Mouse (Mus musculus) embryonic facial prominence, embryonic 10.5 days (tissue): ENCODE data around the gene Msmb. TPM values are rescaled to one million over a fixed set of nuclear protein-coding genes. Genes with fewer than 3 reads are reported as not detected.
"Not testable (repeated sequence)": the region's sequence is repeated elsewhere in the genome, so short reads cannot be mapped to it uniquely, and the experiment has no call there.

Experiments
- DNase-seq: peaks from one replicate; pipeline ENCODE4 v3.0.0-alpha.2; 2017; ENCODE audit warnings: low spot score
- H3K27ac ChIP-seq: fragments of 300-500 bp; sonication (generic); replicated peaks from 2 replicates; pipeline ENCODE4 v1.5.1; 2016; ENCODE audit warnings: mild to moderate bottlenecking
- H3K27me3 ChIP-seq: fragments of 300-500 bp; sonication (generic); replicated peaks from 2 replicates; pipeline ENCODE4 v1.6.1; 2016; ENCODE audit warnings: low read depth, mild to moderate bottlenecking; ENCODE audit not compliant: poor library complexity, severe bottlenecking
- H3K36me3 ChIP-seq: fragments of 300-500 bp; sonication (generic); replicated peaks from 2 replicates; pipeline ENCODE4 v1.6.1; 2016; ENCODE audit warnings: mild to moderate bottlenecking, moderate library complexity
- H3K4me1 ChIP-seq: fragments of 300-500 bp; sonication (generic); 2 replicates; pipeline ENCODE4 v1.6.1; 2016
- H3K4me3 ChIP-seq: fragments of 300-500 bp; sonication (generic); 2 replicates; pipeline ENCODE4 v1.5.1; 2016; ENCODE audit warnings: mild to moderate bottlenecking, moderate library complexity
- H3K9me3 ChIP-seq: fragments of 300-500 bp; sonication (generic); 2 replicates; pipeline ENCODE4 v1.6.1; 2016; ENCODE audit warnings: mild to moderate bottlenecking
- WGBS: fragments of 180-500 bp; shearing (Covaris S2); methylation state at CpG from one replicate; pipeline ENCODE4 v1.1.7; 2016; 5-methylcytosine and 5-hydroxymethylcytosine counted together
- polyA plus RNA-seq: library from polyadenylated mRNA; unstranded; fragments of >200 nt; fragmentation: Nextera tagmentation; extraction: Ambion mirVana; gene quantifications from 2 replicates; pipeline ENCODE4 v1.2.1, GENCODE M21; 2016

The Msmb gene
- polyA plus RNA-seq, 1 experiment from 2014 or later, result not detected

DNA sequence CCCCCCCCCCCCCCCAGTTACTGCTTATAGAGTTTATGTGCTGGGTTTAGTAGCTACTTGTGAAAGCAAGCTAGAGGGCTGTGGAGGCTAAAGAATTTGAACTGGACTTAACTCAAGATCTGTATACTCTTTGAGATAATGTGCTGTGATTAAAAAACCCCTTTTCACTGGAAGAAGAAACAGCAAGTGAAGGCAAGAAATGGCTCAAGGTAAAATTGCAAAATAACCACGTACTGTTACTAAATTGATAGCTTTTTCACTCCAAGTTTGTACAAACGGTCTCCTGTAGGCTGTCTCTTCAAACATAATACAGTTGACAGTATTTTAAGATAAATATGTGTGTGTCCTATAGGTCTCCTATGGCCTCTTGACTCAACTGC is 24.2 kb downstream of the Msmb start:
- no peaks in the 10 kb centered on the region for H3K27me3 ChIP-seq
- H3K9me3 ChIP-seq, result no peaks in the 10 kb centered on the region
- peaks cover 3% of the 10 kb centered on the region for H3K36me3 ChIP-seq
- peaks cover 25% of the 10 kb centered on the region for H3K4me1 ChIP-seq
- H3K4me3 ChIP-seq, result peak overlapping the region; percentile 70
- DNase-seq, result no peak
- 70% methylated on average over 2 of the region's 2 CpGs for WGBS
- H3K27ac ChIP-seq, result no peak overlapping the region

DNA sequence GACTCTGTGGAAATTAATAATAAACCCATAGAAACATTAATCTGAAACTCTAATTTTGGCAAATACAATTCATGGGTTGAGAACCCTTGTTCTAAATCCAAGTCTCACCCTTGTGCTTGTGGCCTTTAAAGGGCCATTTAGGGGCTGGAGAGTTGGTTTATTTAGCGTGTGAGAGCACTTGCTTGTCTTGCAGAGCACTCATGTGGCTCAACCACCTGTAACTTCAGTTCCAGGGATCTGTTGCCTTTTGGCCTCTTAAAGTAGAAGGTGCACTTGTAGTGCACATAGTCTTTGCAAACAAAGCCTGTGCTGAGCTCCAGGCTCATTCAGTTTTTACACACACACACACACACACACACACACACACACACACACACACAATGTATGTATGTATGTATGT is 25.0 kb downstream of the Msmb start:
- no peak overlapping the region for H3K27ac ChIP-seq
- peaks cover 9% of the 10 kb centered on the region for H3K36me3 ChIP-seq
- peak overlapping the region; percentile 70; the same call in 1 of the 2 replicates for H3K4me3 ChIP-seq
- DNase-seq, result no peak
- WGBS, result 89% methylated on average over 1 of the region's 1 CpGs
- H3K4me1 ChIP-seq, result peaks cover 19% of the 10 kb centered on the region
- H3K27me3 ChIP-seq, result no peaks in the 10 kb centered on the region
- H3K9me3 ChIP-seq, result no peaks in the 10 kb centered on the region

DNA sequence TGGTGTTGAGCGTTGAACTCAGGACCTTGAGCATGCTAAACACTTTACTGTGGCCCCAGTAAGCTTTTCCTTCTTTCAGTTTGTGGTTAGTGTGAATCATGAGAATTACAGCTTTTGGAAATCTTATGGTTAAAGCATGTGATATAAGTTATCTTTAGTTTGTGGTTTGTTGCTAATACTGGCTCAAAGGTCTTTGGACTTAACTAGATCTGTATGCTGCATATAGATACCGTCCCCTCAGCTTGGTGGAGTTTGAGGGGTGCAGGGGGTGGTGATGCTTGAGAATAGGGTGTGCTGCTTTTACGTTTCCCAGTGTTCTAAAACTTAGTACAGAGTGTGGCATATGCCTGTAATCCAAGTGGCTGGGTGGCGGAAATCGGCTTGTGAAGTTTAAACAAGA is 25.5 kb downstream of the Msmb start:
- H3K27me3 ChIP-seq, result no peaks in the 10 kb centered on the region
- no peak overlapping the region for H3K27ac ChIP-seq
- DNase-seq, result no peak
- peaks cover 19% of the 10 kb centered on the region for H3K4me1 ChIP-seq
- 91% methylated on average over 5 of the region's 5 CpGs for WGBS
- H3K4me3 ChIP-seq, result 0 out of 2 replicates have a peak overlapping the region, but pooled peaks have one; percentile 70
- peaks cover 13% of the 10 kb centered on the region for H3K36me3 ChIP-seq
- no peaks in the 10 kb centered on the region for H3K9me3 ChIP-seq

DNA sequence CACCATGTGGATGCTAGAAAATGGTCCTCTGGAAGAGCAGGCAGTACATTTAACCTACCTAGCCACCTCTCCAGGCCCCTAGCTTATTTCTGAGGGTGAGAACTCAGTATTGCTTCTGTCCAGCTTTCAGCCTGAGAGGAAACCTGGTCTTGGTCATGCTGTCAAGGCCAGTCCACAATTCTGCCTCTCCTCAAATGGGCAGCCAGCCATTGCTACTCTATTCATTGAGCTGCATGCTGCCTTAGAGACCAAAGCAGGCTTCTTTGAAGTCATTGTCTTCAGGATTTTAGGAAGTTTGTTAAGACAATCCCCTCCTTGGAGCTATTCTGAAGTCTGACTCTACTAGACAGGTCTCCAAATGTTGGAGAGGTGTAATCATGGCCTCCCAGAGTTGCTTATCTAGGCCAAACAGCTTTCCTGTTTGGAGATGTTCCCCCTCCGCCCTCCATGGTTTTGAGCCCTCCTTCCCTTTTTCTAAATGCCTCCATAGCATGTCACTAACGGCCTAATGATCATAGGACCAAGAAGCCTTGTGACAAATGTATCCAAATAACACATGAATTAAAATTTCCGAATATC is 26.9 kb downstream of the Msmb start:
- no peak overlapping the region; the same call in 1 of the 2 replicates for H3K27ac ChIP-seq

DNA sequence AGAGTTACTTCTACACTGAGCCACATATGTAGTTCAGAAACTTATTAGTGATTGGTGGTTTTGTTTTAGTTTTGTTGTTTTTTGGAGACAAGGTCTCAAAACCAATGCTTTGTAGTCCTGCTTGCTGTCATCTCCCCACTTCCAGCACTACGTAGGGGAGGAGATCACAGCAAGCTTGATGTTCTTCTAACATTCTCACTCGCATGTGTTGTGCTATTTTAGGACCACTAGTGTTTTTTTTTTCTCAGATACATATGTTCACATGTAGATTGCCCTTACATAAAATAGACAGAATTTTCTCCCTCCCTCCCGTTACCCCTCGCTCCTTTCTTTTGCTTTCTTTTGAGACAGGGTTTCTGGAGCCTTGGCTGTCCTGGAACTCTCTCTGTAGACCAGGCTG is 28.3 kb downstream of the Msmb start:
- H3K4me3 ChIP-seq, result no peak overlapping the region
- peaks cover 9% of the 10 kb centered on the region for H3K4me1 ChIP-seq
- no peak for DNase-seq
- no peaks in the 10 kb centered on the region for H3K9me3 ChIP-seq
- H3K36me3 ChIP-seq, result peaks cover 38% of the 10 kb centered on the region
- no peaks in the 10 kb centered on the region for H3K27me3 ChIP-seq
- no peak overlapping the region for H3K27ac ChIP-seq
- 89% methylated on average over 4 of the region's 4 CpGs for WGBS

More for the DNA sequence above, 26.9 kb downstream of the Msmb start:
- Histone ChIP-seq H3K36me3 (peaks cover 25% of the 10 kb centered on the region), H3K4me3 (no peak overlapping the region), H3K4me1 (peaks cover 19% of the 10 kb centered on the region), H3K9me3 (no peaks in the 10 kb centered on the region), H3K27me3 (no peaks in the 10 kb centered on the region)
- no peak for DNase-seq
- WGBS, result 81% methylated on average over 3 of the region's 3 CpGs

DNA sequence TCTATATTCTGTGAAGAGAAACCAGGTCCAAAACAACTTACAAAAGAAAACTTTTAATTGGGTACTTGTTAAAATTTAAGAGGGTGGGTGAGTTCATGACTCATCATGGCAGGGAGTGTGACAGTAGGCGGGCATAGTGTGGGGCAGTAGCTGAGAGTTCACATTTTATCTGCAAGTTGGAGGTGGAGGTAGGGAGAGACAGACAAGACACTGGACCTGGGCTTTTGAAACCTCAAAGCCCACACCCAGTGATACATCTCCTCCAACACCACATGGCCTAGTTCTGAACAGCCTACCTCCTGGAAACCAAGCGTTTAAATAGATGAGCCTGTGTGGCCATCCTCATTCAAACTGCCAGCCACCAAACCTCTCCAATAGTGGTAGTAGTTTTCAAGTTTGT is 33.5 kb downstream of the Msmb start:
- Histone ChIP-seq H3K36me3 (peaks cover 63% of the 10 kb centered on the region), H3K27me3 (no peaks in the 10 kb centered on the region), H3K4me1 (no peaks in the 10 kb centered on the region), H3K9me3 (no peaks in the 10 kb centered on the region), H3K27ac (no peak overlapping the region), H3K4me3 (no peak overlapping the region)
- DNase-seq, result no peak
- 90% methylated on average over 2 of the region's 2 CpGs for WGBS

DNA sequence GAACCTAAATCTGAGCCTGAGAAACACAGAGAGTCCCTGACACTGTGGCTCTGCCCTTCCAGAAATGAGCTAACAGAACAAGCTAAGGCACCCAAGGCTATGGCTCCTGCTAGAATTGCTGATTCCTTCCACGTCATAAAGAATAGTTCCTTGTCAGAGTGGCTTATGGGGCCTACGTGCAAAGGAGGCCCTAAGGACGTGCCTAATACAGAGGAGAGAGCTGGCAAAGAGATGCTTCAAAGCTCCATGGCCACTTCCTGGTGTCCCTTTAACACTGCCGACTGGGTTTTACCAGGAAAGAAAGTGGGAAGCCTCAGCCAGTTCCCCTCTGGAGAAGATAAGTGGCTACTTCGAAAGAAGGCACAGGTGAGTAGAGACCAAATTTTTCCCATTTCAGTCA is 34.8 kb downstream of the Msmb start:
- H3K27me3 ChIP-seq, H3K9me3 ChIP-seq, DNase-seq, H3K4me3 ChIP-seq, H3K4me1 ChIP-seq, H3K27ac ChIP-seq: not testable (repeated sequence)
- 86% methylated on average over 5 of the region's 5 CpGs for WGBS
- peaks cover 69% of the 10 kb centered on the region for H3K36me3 ChIP-seq

DNA sequence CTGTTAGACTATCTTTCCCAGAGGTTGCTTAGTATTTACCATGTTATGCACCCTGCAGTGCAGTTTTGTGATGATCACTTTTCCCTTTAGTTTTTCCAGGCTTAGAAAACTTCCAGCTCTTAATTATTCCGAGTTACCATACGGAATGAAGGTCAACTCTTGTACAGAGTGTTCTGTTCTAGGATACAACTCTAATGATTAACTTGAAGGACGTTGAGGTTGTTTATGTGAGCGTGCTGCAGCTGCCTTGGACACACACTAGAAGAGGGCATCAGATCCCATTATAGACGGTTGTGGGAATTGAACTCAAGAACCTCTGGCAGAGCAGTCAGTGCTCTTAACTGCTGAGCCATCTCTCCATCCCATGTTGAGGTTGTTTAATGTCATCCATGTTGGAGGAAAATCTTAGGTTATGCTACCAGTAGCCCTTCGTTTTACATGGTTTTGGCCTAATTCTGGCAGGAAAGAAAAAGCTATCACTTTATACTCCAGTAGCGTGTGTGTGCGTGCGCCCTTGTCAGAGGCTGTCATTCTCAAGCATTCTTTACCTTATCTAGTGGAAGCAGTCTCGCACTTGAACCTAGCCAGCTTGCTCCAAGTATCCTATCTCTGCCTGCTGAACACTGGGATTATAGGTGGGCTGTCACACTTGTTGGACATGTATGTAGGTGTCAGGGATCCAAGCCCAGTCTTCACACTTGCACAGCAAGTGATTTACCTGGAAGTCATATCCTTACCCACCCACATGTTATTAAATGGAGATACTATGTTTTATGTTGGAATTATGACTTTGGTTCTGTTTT is 37.8 kb downstream of the Msmb start:
- Histone ChIP-seq H3K4me1 (no peaks in the 10 kb centered on the region), H3K9me3 (no peaks in the 10 kb centered on the region), H3K27ac (no peak overlapping the region), H3K4me3 (no peak overlapping the region), H3K27me3 (no peaks in the 10 kb centered on the region), H3K36me3 (peaks cover 72% of the 10 kb centered on the region)
- WGBS, result 93% methylated on average over 10 of the region's 10 CpGs
- DNase-seq, result no peak

DNA sequence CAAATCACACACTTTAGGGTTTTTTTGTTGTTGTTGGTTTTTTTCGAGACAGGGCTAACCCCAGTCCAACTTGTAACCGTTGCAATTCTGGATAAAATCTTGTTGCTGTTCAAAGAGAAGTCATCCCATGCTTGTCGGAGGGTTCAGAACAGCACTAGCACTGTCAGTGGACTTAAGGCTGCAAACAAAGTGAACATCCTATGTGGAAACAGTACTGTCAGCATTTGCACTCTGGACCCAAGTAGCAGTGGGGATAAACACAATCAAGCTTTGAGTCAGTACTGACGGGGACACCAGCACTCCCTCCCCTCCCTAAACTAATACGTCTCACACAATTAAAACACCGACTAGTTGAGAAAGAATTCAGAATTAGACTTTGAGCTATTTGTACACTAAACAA is 39.0 kb downstream of the Msmb start:
- Histone ChIP-seq H3K36me3 (peaks cover 75% of the 10 kb centered on the region), H3K27ac (no peak overlapping the region), H3K4me3 (no peak overlapping the region), H3K9me3 (no peaks in the 10 kb centered on the region), H3K4me1 (no peaks in the 10 kb centered on the region), H3K27me3 (no peaks in the 10 kb centered on the region)
- 90% methylated on average over 6 of the region's 6 CpGs for WGBS
- no peak for DNase-seq

DNA sequence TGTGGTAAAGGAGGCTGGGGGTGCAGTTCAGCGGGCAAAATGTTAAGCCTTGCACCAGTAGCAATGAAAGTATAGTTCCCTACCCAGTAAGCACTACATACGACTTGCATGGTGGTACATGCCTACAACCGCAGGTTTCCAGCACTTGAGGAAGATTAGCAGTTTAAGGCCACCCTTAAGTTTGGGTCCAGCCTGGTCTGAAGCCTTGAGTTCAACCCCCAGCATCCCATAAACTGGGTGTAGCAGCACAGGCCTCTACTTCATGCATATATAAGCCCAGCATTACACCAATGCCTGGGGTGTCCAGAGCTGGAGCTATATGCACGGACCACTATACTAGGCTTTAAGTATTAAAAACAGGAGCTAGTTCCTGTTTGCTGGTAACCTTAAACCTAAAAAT is 42.0 kb downstream of the Msmb start:
- H3K36me3 ChIP-seq, result peaks cover 94% of the 10 kb centered on the region
- DNase-seq, result no peak
- 92% methylated on average over 4 of the region's 4 CpGs for WGBS
- H3K27me3 ChIP-seq, result no peaks in the 10 kb centered on the region
- no peaks in the 10 kb centered on the region for H3K9me3 ChIP-seq
- no peaks in the 10 kb centered on the region for H3K4me1 ChIP-seq
- no peak overlapping the region for H3K4me3 ChIP-seq
- H3K27ac ChIP-seq, result no peak overlapping the region

DNA sequence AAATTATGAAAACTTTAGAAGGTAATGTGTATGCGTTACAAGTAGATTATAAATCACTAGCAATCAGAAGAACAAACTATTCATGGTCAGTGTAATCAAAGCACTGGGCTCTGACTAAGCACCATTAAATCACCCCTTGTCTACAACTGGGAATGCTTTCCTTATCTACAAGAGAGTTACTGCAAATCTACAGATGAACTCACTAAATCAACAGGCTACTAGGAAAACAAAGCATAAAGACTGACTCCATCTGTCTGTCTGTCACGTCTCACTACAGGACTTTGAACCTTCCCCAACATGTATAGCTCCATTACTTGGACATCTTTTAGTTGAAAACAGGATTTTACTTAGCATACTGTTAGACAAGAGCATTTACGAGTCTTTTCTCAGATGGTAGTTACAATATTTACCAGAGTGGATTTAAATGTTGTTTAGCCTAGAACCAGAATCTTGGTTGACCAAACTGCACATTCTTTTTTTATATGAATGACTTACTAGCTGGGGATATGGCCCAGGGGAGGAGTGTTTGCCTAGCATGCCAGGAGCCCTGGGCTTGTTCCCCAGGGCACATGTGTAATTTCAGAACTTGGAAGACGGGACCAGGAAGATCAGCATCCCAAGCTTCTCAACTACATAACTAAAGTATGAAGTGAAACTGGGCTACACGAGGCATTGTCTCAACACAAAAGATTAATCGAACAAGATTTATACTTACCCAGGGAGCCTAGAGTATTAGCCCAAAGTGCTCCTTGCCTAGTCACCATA is 49.0 kb downstream of the Msmb start:
- H3K4me1 ChIP-seq, result no peaks in the 10 kb centered on the region
- DNase-seq, result no peak
- no peaks in the 10 kb centered on the region for H3K27me3 ChIP-seq
- no peaks in the 10 kb centered on the region for H3K9me3 ChIP-seq
- H3K36me3 ChIP-seq, result peaks cover 96% of the 10 kb centered on the region
- 95% methylated on average over 6 of the region's 6 CpGs for WGBS
- no peak overlapping the region for H3K4me3 ChIP-seq
- no peak overlapping the region for H3K27ac ChIP-seq

DNA sequence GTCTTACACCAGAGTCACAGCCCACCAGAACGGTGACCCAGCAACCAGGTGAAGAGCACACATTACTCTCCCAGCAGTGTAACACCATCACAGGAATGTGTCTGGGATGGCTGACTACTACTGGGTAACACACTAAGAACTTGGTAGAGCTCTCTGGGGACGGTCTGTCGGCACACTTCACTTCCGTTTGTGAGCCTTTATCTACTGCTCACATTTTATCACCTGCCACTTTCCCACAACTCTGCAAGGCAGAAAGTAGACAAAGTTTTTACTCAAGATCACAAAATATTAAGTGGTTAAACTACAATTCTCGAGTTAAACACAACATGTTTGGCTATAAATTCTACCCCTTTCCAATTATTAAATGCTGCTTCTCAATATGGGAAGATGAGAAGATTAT is 50.1 kb downstream of the Msmb start:
- Histone ChIP-seq H3K4me1 (no peaks in the 10 kb centered on the region), H3K9me3 (no peaks in the 10 kb centered on the region), H3K36me3 (peaks cover 94% of the 10 kb centered on the region), H3K4me3 (no peak overlapping the region), H3K27ac (no peak overlapping the region), H3K27me3 (no peaks in the 10 kb centered on the region)
- no peak for DNase-seq
- 93% methylated on average over 5 of the region's 5 CpGs for WGBS

DNA sequence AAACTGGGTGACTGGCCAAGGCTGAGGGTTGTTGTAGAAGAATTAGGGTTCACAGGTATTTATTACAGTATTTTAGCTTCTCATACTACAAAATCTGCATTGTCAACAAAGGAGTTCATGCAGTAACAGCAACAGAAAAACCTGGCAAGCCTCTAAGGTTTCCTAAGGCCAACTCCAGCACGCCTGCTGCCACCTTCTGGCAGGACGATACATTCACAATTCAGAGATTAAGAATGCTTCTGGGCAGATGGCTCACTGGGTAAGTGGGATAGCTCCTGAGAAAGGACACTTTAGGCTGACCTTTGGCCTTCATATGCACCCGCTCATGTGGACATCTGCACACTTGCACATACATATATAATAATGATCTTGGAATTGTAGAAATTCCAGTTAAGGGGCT is 50.6 kb downstream of the Msmb start:
- DNase-seq, result peak; percentile 48

More for the DNA sequence above, 50.6 kb downstream of the Msmb start:
- H3K27me3 ChIP-seq, result no peaks in the 10 kb centered on the region
- H3K4me1 ChIP-seq, result no peaks in the 10 kb centered on the region
- WGBS, result 58% methylated on average over 3 of the region's 3 CpGs
- no peak overlapping the region for H3K27ac ChIP-seq
- no peak overlapping the region for H3K4me3 ChIP-seq
- peaks cover 94% of the 10 kb centered on the region for H3K36me3 ChIP-seq
- H3K9me3 ChIP-seq, result no peaks in the 10 kb centered on the region
